Mouse (Mus musculus) lung, adult 2 months (tissue): ENCODE data around the gene Vta1. TPM values are rescaled to one million over a fixed set of nuclear protein-coding genes. Genes with fewer than 3 reads are reported as not detected.

Experiments
- DNase-seq: peaks from one replicate; pipeline ENCODE4 v3.0.0; 2022
- H3K4me1 ChIP-seq: fragments of 200-500 bp; 2 replicates; pipeline ENCODE4 v1.6.1; 2011; ENCODE audit warnings: low read length; ENCODE audit not compliant: control insufficient read depth, insufficient read depth
- H3K4me3 ChIP-seq: fragments of 200-500 bp; replicated peaks from 2 replicates; pipeline ENCODE3; 2011; ENCODE audit warnings: low read depth, mild to moderate bottlenecking, control low read depth, low read length; ENCODE audit errors: extremely low read depth
- CTCF ChIP-seq: fragments of 200-500 bp; IDR thresholded peaks from 2 replicates; pipeline ENCODE4 v1.5.1; 2011; ENCODE audit warnings: mild to moderate bottlenecking, low read length, control low read depth; ENCODE audit not compliant: insufficient read depth
- POLR2A ChIP-seq: fragments of 200-500 bp; IDR thresholded peaks from 2 replicates; pipeline ENCODE4 v1.6.1; 2011; ENCODE audit warnings: low read depth, mild to moderate bottlenecking, control low read depth, low read length, borderline replicate concordance; ENCODE audit errors: extremely low read depth
- WGBS: fragments of 180-500 bp; shearing (Covaris S2); methylation state at CpG from one replicate; pipeline ENCODE4 v1.1.7; 2018; 5-methylcytosine and 5-hydroxymethylcytosine counted together
- polyA plus RNA-seq: library from polyadenylated mRNA; depleted of rRNA; stranded (reverse); fragments of >200 nt; gene quantifications from 2 replicates; pipeline ENCODE4 v1.2.3, GENCODE M21; 2012; rRNA removed

The Vta1 gene
- 52.5 and 59.5 TPM in 2 replicates for polyA plus RNA-seq

GRCm38 (mm10) chr10:14705072-14706066 is at the start of gene Vta1, which contains the start of gene Nmbr:
TSS of gene Vta1 (minus strand) at chr10:14705560.
TSS of gene Nmbr (plus strand) at chr10:14705591.
- H3K4me1 ChIP-seq, result peaks cover 2% of the 10 kb centered on the region; the same call in 1 of the 2 replicates
- peak within 1 kb of the TSS; percentile 88 for H3K4me3 ChIP-seq

GRCm38 (mm10) chr10:14734285-14734684 is 28.9 kb upstream of the Vta1 start:
- DNase-seq, result no peak
- TF ChIP-seq CTCF, result no peak
- no peak for TF ChIP-seq POLR2A
- WGBS, result 5% methylated on average over 2 of the region's 2 CpGs
- no peaks in the 10 kb centered on the region for H3K4me1 ChIP-seq
- H3K4me3 ChIP-seq, result no peak overlapping the region

More at GRCm38 (mm10) chr10:14705072-14706066, at the start of gene Vta1, which contains the start of gene Nmbr:
- under 1% methylated on average over 50 of the region's 50 CpGs for WGBS
- DNase-seq, result peak; percentile 95
- TF ChIP-seq CTCF, result peak; percentile 93
- peak; percentile 65; the same call in 1 of the 2 replicates for TF ChIP-seq POLR2A

GRCm38 (mm10) chr10:14725671-14726070 is 20.3 kb upstream of the Vta1 start:
- no peaks in the 10 kb centered on the region for H3K4me1 ChIP-seq
- DNase-seq, result no peak
- H3K4me3 ChIP-seq, result no peak overlapping the region
- WGBS, result 66% methylated on average over 9 of the region's 9 CpGs
- no peak for TF ChIP-seq CTCF

DNA sequence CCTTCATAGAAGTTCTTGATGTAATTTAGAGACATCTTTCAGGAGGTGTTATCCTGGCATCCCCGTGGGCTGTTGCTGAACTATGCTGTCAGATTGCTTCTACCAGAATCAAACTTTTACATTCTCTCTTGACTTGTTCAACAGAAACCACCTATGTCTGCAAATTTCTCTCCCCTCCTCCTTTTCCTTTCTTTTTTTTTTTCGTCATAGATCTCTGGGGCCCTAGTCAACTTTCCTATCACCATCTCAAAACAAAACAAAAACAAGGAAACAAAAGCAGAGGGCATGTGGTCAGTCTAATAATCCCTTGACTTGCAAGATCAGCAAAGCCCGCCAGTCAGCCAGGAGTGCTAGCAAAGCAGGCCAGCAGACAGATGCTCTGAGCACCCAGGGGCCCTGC is 12.8 kb upstream of the Vta1 start, which contains the start of gene Gje1:
Gene Gje1 (minus strand): TSS at position 101 of the 400 bp plus-strand sequence.
- 53% methylated on average over 3 of the region's 3 CpGs for WGBS
- TF ChIP-seq CTCF (no peak), POLR2A (no peak)
- no peak for DNase-seq
- Histone ChIP-seq H3K4me1 (no peaks in the 10 kb centered on the region), H3K4me3 (no peak within 1 kb of the TSS)

DNA sequence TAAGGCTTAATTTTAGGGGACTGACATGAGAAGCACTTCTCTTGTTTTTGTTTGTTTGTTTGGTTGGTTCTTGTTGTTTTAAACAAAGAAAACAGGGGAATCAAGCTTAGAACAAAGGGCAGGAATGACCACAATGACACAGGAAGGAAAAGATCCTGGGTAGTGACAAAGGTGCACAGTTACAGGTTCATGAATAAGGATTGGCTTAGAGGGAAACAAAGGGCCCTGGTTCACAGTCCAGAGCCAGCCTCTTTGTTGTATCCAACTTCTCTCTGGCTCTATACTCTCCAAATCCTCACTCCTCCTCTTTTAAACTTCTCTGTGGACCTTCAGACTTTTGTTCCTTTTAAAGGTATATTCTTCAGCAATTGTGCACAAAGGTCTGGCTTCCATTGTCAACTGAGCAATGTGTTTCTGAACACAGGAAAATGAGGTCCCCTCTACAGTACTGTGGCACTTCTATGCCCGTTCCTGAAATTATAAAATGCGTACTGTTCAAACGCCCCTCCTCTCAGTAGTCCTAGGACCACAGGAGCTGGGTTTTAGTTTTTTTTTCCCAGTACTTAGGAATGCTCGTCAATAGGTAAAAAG is 1.4 kb downstream of the Vta1 start:
- 57% methylated on average over 4 of the region's 4 CpGs for WGBS
- no peak for TF ChIP-seq POLR2A
- no peak for TF ChIP-seq CTCF
- Histone ChIP-seq H3K4me3 (no peak overlapping the region), H3K4me1 (peaks cover 2% of the 10 kb centered on the region; the same call in 1 of the 2 replicates)
- DNase-seq, result no peak

GRCm38 (mm10) chr10:14703239-14703638 is 2.1 kb downstream of the Vta1 start:
- Histone ChIP-seq H3K4me1 (peaks cover 2% of the 10 kb centered on the region; the same call in 1 of the 2 replicates), H3K4me3 (no peak overlapping the region)
- DNase-seq, result no peak
- whole genome bisulfite sequencing, result 87% methylated on average over 1 of the region's 1 CpGs
- TF ChIP-seq CTCF, result no peak
- no peak for TF ChIP-seq POLR2A

- H3K4me3 ChIP-seq, result no peak overlapping the region
- no peak for TF ChIP-seq POLR2A
- no peak for TF ChIP-seq CTCF
- WGBS, result 80% methylated on average over 3 of the region's 3 CpGs
- H3K4me1 ChIP-seq, result peaks cover 4% of the 10 kb centered on the region
- DNase-seq, result no peak
These were observed 15.0 kb downstream of the Vta1 start for GRCm38 (mm10) chr10:14690349-14690748.

DNA sequence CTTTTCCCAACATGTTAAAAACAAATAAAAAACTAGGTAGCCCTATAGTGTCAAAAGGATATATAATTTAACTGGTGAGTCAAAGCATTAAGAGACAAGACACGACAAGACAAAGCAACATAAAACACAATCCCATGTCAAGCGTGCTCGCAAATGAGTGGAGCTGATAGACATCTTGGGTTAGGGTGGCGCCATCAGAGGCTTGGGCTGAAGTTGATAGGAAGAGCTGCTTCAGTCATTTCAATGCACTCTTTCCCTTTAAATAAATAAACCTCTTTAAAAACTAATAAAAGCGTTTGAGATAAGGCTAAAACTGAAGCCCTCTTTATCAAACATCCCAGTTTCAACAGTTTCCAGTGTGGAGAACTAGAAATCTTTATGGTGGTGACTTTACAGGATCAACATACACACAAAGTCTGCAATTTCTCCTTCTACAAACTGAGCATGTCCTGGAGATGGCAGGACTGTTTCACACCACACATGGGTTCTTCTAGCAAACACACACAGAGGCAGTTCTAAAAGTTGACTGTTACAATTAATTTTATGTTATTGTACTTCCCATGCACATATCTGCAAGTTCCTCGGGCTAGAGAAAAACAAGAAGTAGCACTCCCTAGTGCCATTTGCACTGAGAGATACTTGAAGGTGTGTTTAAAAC is 16.4 kb downstream of the Vta1 start:
- H3K4me1 ChIP-seq, result peaks cover 4% of the 10 kb centered on the region
- WGBS, result 68% methylated on average over 6 of the region's 6 CpGs
- H3K4me3 ChIP-seq, result no peak overlapping the region
- no peak for TF ChIP-seq CTCF
- DNase-seq, result no peak

DNA sequence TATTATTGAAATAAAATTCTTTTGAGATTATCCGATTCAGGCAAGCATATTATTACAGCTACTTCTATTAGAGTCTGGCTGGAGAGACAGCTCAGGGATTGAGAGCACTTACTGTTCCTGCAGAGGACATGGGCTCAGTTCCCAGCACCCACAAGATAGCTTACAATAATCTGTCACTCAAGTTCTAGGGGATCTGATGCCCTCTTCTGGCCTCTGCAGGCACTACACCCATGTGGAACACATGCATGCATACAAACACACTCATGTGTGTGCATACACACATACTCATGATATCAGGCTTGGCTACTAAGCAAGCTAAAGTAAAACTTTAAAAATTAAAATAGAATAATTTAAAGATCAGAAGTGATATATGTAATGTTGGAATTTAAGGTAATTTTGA is 19.7 kb downstream of the Vta1 start:
- TF ChIP-seq POLR2A, result no peak
- TF ChIP-seq CTCF, result no peak
- Histone ChIP-seq H3K4me1 (peaks cover 2% of the 10 kb centered on the region; the same call in 1 of the 2 replicates), H3K4me3 (no peak overlapping the region)
- WGBS, result 94% methylated on average over 1 of the region's 1 CpGs
- DNase-seq, result no peak
